Mouse (Mus musculus): ENCODE data around the gene Zfyve1. TPM values are rescaled to one million over a fixed set of nuclear protein-coding genes. Genes with fewer than 3 reads are reported as not detected.
A peak's percentile ranks its signal among the peaks of the same experiment; 100 is the strongest.

The Zfyve1 gene
- polyA plus RNA-seq, 1 experiment from 2014 or later, result 31.9 TPM

- Histone ChIP-seq H3K4me3 (no peak overlapping the region), H3K9ac (no peak overlapping the region), H3K36me3 (peaks cover 68% of the 10 kb centered on the region), H3K27ac (no peak overlapping the region), H3K4me2 (no peak overlapping the region), H3K9me3 (no peaks in the 10 kb centered on the region), H3K4me1 (replicated peaks) (peaks cover 11% of the 10 kb centered on the region), H3K27me3 (no peaks in the 10 kb centered on the region)
- WGBS, result 84% methylated on average over 3 of the region's 3 CpGs
- ATAC-seq (ENCODE audit: low FRiP score), result no peak
Observed at GRCm38 (mm10) chr12:83532966-83533365, 64.1 kb downstream of the Zfyve1 start.

GRCm38 (mm10) chr12:83531992-83532391, 65.0 kb downstream of the Zfyve1 start:
- 95% methylated on average over 6 of the region's 6 CpGs for WGBS
- H3K27ac ChIP-seq, result no peak overlapping the region
- peaks cover 64% of the 10 kb centered on the region for H3K36me3 ChIP-seq

GRCm38 (mm10) chr12:83528665-83529064, 68.4 kb downstream of the Zfyve1 start:
- H3K4me1 ChIP-seq (replicated peaks), result peaks cover 11% of the 10 kb centered on the region; the same call in 1 of the 2 replicates
- no peak overlapping the region for H3K27ac ChIP-seq
- no peak overlapping the region for H3K4me2 ChIP-seq
- ATAC-seq (ENCODE audit: low FRiP score), result no peak
- WGBS, result 93% methylated on average over 5 of the region's 5 CpGs
- H3K9me3 ChIP-seq, result no peaks in the 10 kb centered on the region
- no peaks in the 10 kb centered on the region for H3K27me3 ChIP-seq
- H3K4me3 ChIP-seq, result no peak overlapping the region
- H3K36me3 ChIP-seq, result peaks cover 41% of the 10 kb centered on the region
- no peak overlapping the region for H3K9ac ChIP-seq

More at GRCm38 (mm10) chr12:83531992-83532391, 65.0 kb downstream of the Zfyve1 start:
- H3K4me1 ChIP-seq (replicated peaks), result peaks cover 11% of the 10 kb centered on the region
- no peak overlapping the region for H3K9ac ChIP-seq
- H3K9me3 ChIP-seq, result no peaks in the 10 kb centered on the region
- H3K27me3 ChIP-seq, result no peaks in the 10 kb centered on the region
- H3K4me3 ChIP-seq, result no peak overlapping the region
- no peak overlapping the region for H3K4me2 ChIP-seq
- ATAC-seq (ENCODE audit: low FRiP score), result no peak

GRCm38 (mm10) chr12:83527816-83528215, 69.2 kb downstream of the Zfyve1 start:
- Histone ChIP-seq H3K4me3 (no peak overlapping the region), H3K27ac (no peak overlapping the region), H3K4me1 (replicated peaks) (peaks cover 17% of the 10 kb centered on the region), H3K27me3 (no peaks in the 10 kb centered on the region), H3K9me3 (no peaks in the 10 kb centered on the region), H3K36me3 (peaks cover 35% of the 10 kb centered on the region), H3K9ac (no peak overlapping the region), H3K4me2 (no peak overlapping the region)
- no peak for ATAC-seq (ENCODE audit: low FRiP score)
- 57% methylated on average over 6 of the region's 6 CpGs for WGBS

- WGBS, result 87% methylated on average over 18 of the region's 18 CpGs
- ATAC-seq (ENCODE audit: low FRiP score), result no peak
- no peak overlapping the region for H3K4me3 ChIP-seq
- no peak overlapping the region for H3K9ac ChIP-seq
- no peaks in the 10 kb centered on the region for H3K9me3 ChIP-seq
- no peak overlapping the region for H3K27ac ChIP-seq
- H3K4me2 ChIP-seq, result no peak overlapping the region
- peaks cover 18% of the 10 kb centered on the region for H3K36me3 ChIP-seq
- peaks cover 31% of the 10 kb centered on the region for H3K4me1 ChIP-seq (replicated peaks)
- no peaks in the 10 kb centered on the region for H3K27me3 ChIP-seq
Observed at GRCm38 (mm10) chr12:83525822-83526544, 71.0 kb downstream of the Zfyve1 start.

- H3K4me2 ChIP-seq, result no peak overlapping the region
- H3K9me3 ChIP-seq, result no peaks in the 10 kb centered on the region
- peaks cover 34% of the 10 kb centered on the region for H3K4me1 ChIP-seq (replicated peaks)
- H3K4me3 ChIP-seq, result no peak overlapping the region
- no peak overlapping the region for H3K9ac ChIP-seq
- H3K27me3 ChIP-seq, result no peaks in the 10 kb centered on the region
- peaks cover 10% of the 10 kb centered on the region for H3K36me3 ChIP-seq
- WGBS, result 82% methylated on average over 5 of the region's 5 CpGs
- no peak for ATAC-seq (ENCODE audit: low FRiP score)
- H3K27ac ChIP-seq, result no peak overlapping the region
Observed at GRCm38 (mm10) chr12:83524329-83524728, 72.7 kb downstream of the Zfyve1 start.

GRCm38 (mm10) chr12:83523892-83524291, 73.1 kb downstream of the Zfyve1 start:
- 84% methylated on average over 4 of the region's 4 CpGs for WGBS
- peaks cover 7% of the 10 kb centered on the region for H3K36me3 ChIP-seq

GRCm38 (mm10) chr12:83523056-83523455, 74.0 kb downstream of the Zfyve1 start:
- no peak for ATAC-seq (ENCODE audit: low FRiP score)
- Histone ChIP-seq H3K9ac (0 out of 2 replicates have a peak overlapping the region, but pooled peaks have one; percentile 21), H3K4me3 (no peak overlapping the region), H3K27me3 (no peaks in the 10 kb centered on the region), H3K4me1 (replicated peaks) (peaks cover 34% of the 10 kb centered on the region), H3K36me3 (peaks cover 6% of the 10 kb centered on the region; the same call in 1 of the 2 replicates), H3K27ac (no peak overlapping the region), H3K4me2 (no peak overlapping the region), H3K9me3 (no peaks in the 10 kb centered on the region)
- WGBS, result 90% methylated on average over 6 of the region's 6 CpGs

More at GRCm38 (mm10) chr12:83523892-83524291, 73.1 kb downstream of the Zfyve1 start:
- H3K4me3 ChIP-seq, result no peak overlapping the region
- no peaks in the 10 kb centered on the region for H3K9me3 ChIP-seq
- H3K27me3 ChIP-seq, result no peaks in the 10 kb centered on the region
- no peak overlapping the region for H3K9ac ChIP-seq
- no peak for ATAC-seq (ENCODE audit: low FRiP score)
- H3K27ac ChIP-seq, result no peak overlapping the region
- H3K4me2 ChIP-seq, result no peak overlapping the region
- peaks cover 34% of the 10 kb centered on the region for H3K4me1 ChIP-seq (replicated peaks)

- peak overlapping the region; percentile 73 for H3K4me2 ChIP-seq
- H3K36me3 ChIP-seq, result no peaks in the 10 kb centered on the region
- ATAC-seq (ENCODE audit: low FRiP score), result no peak
- H3K9me3 ChIP-seq, result no peaks in the 10 kb centered on the region
- no peaks in the 10 kb centered on the region for H3K27me3 ChIP-seq
- H3K4me1 ChIP-seq (replicated peaks), result peaks cover 34% of the 10 kb centered on the region
- no peak overlapping the region for H3K27ac ChIP-seq
- peak overlapping the region; percentile 83 for H3K9ac ChIP-seq
- WGBS, result 54% methylated on average over 8 of the region's 8 CpGs
- H3K4me3 ChIP-seq, result peak overlapping the region; percentile 76
Observed at GRCm38 (mm10) chr12:83521083-83521482, 75.9 kb downstream of the Zfyve1 start.

GRCm38 (mm10) chr12:83520311-83520890, 76.6 kb downstream of the Zfyve1 start, which contains the start of gene Dcaf4:
Gene Dcaf4 (plus strand): TSS chr12:83520466.
- WGBS, result under 1% methylated on average over 32 of the region's 32 CpGs
- no peaks in the 10 kb centered on the region for H3K9me3 ChIP-seq
- ATAC-seq (ENCODE audit: low FRiP score), result peak; percentile 99

GRCm38 (mm10) chr12:83517580-83517979, 79.4 kb downstream of the Zfyve1 start:
- H3K4me1 ChIP-seq (replicated peaks), result peaks cover 27% of the 10 kb centered on the region
- H3K27me3 ChIP-seq, result no peaks in the 10 kb centered on the region
- no peak overlapping the region for H3K27ac ChIP-seq
- no peaks in the 10 kb centered on the region for H3K36me3 ChIP-seq
- ATAC-seq (ENCODE audit: low FRiP score), result no peak
- no peak overlapping the region for H3K9ac ChIP-seq
- no peaks in the 10 kb centered on the region for H3K9me3 ChIP-seq
- 92% methylated on average over 3 of the region's 3 CpGs for WGBS
- H3K4me3 ChIP-seq, result no peak overlapping the region
- H3K4me2 ChIP-seq, result no peak overlapping the region

More at GRCm38 (mm10) chr12:83520311-83520890, 76.6 kb downstream of the Zfyve1 start, which contains the start of gene Dcaf4:
- Histone ChIP-seq H3K27me3 (no peaks in the 10 kb centered on the region), H3K4me3 (peak within 1 kb of the TSS; percentile 76), H3K4me2 (peak within 1 kb of the TSS; percentile 73), H3K27ac (peak within 1 kb of the TSS; percentile 88), H3K36me3 (no peaks in the 10 kb centered on the region), H3K4me1 (replicated peaks) (peaks cover 31% of the 10 kb centered on the region), H3K9ac (peak within 1 kb of the TSS; percentile 83)

- H3K36me3 ChIP-seq, result no peaks in the 10 kb centered on the region
- no peak overlapping the region for H3K9ac ChIP-seq
- ATAC-seq (ENCODE audit: low FRiP score), result no peak
- no peak overlapping the region for H3K27ac ChIP-seq
- H3K9me3 ChIP-seq, result no peaks in the 10 kb centered on the region
- H3K27me3 ChIP-seq, result no peaks in the 10 kb centered on the region
- H3K4me2 ChIP-seq, result no peak overlapping the region
- peaks cover 16% of the 10 kb centered on the region for H3K4me1 ChIP-seq (replicated peaks)
- 42% methylated on average over 4 of the region's 4 CpGs for WGBS
- H3K4me3 ChIP-seq, result no peak overlapping the region
Observed at GRCm38 (mm10) chr12:83514216-83514615, 82.8 kb downstream of the Zfyve1 start.

Data from hindbrain, embryonic 13.5 days (tissue).